Mouse (Mus musculus): ENCODE measurements around the gene Psme3.

GRCm38 (mm10) chr11:101364531-101364931 is 48.5 kb downstream of the Psme3 start:
- TF ChIP-seq POLR2A (IDR thresholded peaks at IDR 0.05; ENCODE audit: insufficient read depth, low read length) (no peak), CTCF (IDR thresholded peaks at IDR 0.05; ENCODE audit: low read depth, low read length) (no peak)

All from ES-Bruce4 (cell line).